Mouse (Mus musculus) midbrain, postnatal 0 days (tissue): ENCODE results near the gene Sh3rf1. TPM values are rescaled to one million over a fixed set of nuclear protein-coding genes. Genes with fewer than 3 reads are reported as not detected.

Experiments used
- ATAC-seq: fragments of 200-750 bp; cut with Nextera tagmentation; 2 replicates; pipeline ENCODE4 v1.8.0; 2017; ENCODE audit warnings: moderate number of reproducible peaks, mild to moderate bottlenecking, moderate TSS enrichment, moderate library complexity; ENCODE audit not compliant: low FRiP score
- DNase-seq: peaks from one replicate; pipeline ENCODE4 v3.0.0-alpha.2; 2015; ENCODE audit warnings: low spot score
- H3K27ac ChIP-seq: fragments of 300-500 bp; sonication (generic); 2 replicates; pipeline ENCODE4 v1.5.1; 2014; ENCODE audit warnings: low read depth, mild to moderate bottlenecking, low read length, mixed read lengths
- H3K27me3 ChIP-seq: fragments of 300-500 bp; sonication (generic); 2 replicates; pipeline ENCODE4 v1.6.1; 2014; ENCODE audit warnings: low read length, control low read depth, mixed read lengths; ENCODE audit not compliant: insufficient read depth
- H3K36me3 ChIP-seq: fragments of 300-500 bp; sonication (generic); 2 replicates; pipeline ENCODE4 v1.6.1; 2014; ENCODE audit warnings: low read length, control low read depth, mixed read lengths; ENCODE audit not compliant: insufficient read depth
- H3K4me1 ChIP-seq: fragments of 300-500 bp; sonication (generic); 2 replicates; pipeline ENCODE4 v1.6.1; 2014; ENCODE audit warnings: mild to moderate bottlenecking, control low read depth, antibody characterized with exemption, low read length, mixed read lengths; ENCODE audit not compliant: insufficient read depth
- H3K4me2 ChIP-seq: fragments of 300-500 bp; sonication (generic); 2 replicates; pipeline ENCODE4 v1.6.1; 2014; ENCODE audit warnings: low read depth, mild to moderate bottlenecking, low read length, mixed read lengths; ENCODE audit not compliant: poor library complexity, severe bottlenecking
- H3K4me3 ChIP-seq: fragments of 300-500 bp; sonication (generic); 2 replicates; pipeline ENCODE4 v1.5.1; 2014; ENCODE audit warnings: low read depth, mild to moderate bottlenecking, low read length, moderate library complexity
- H3K9ac ChIP-seq: fragments of 300-500 bp; sonication (generic); replicated peaks from 2 replicates; pipeline ENCODE4 v1.6.1; 2014; ENCODE audit warnings: mild to moderate bottlenecking, low read length, moderate library complexity, mixed read lengths; ENCODE audit not compliant: poor library complexity, severe bottlenecking
- H3K9me3 ChIP-seq: fragments of 300-500 bp; sonication (generic); 2 replicates; pipeline ENCODE4 v1.6.1; 2016; ENCODE audit warnings: low read length, control low read depth
- CTCF ChIP-seq: IDR thresholded peaks from 2 replicates; pipeline ENCODE4 v1.5.1; 2016; ENCODE audit warnings: antibody characterized with exemption, mild to moderate bottlenecking
- WGBS: fragments of 180-500 bp; shearing (Covaris S2); extraction: QIAGEN DNeasy Blood & Tissue Kit; methylation state at CpG from one replicate; pipeline ENCODE4 v1.1.7; 2014; 5-methylcytosine and 5-hydroxymethylcytosine counted together
- polyA plus RNA-seq: library from polyadenylated mRNA; unstranded; fragments of >200 nt; fragmentation: Nextera tagmentation; extraction: Ambion mirVana; gene quantifications from 2 replicates; pipeline ENCODE4 v1.2.1, GENCODE M21; 2015
- total RNA-seq: library from RNA; depleted of rRNA; stranded (reverse); fragments of >200 nt; gene quantifications from 2 replicates; pipeline ENCODE4 v1.2.3, GENCODE M21; 2014

Sh3rf1 gene
- total and polyA plus RNA-seq, 2 experiments from 2014 or later, result 23.9 to 37.5 TPM

GRCm38 (mm10) chr8:61346941-61347340 is 123.3 kb downstream of the Sh3rf1 start:
- DNase-seq, result no peak
- H3K9ac ChIP-seq, result no peak overlapping the region
- no peaks in the 10 kb centered on the region for H3K9me3 ChIP-seq
- H3K36me3 ChIP-seq, result 0 out of 2 replicates have a peak, but pooled peaks cover 3% of the 10 kb centered on the region
- WGBS, result 97% methylated on average over 6 of the region's 6 CpGs
- ATAC-seq, result no peak
- H3K4me1 ChIP-seq, result no peaks in the 10 kb centered on the region
- H3K27me3 ChIP-seq, result no peaks in the 10 kb centered on the region
- H3K4me2 ChIP-seq, result no peak overlapping the region
- TF ChIP-seq CTCF, result no peak
- H3K4me3 ChIP-seq, result no peak overlapping the region
- H3K27ac ChIP-seq, result no peak overlapping the region

- no peak for TF ChIP-seq CTCF
These were observed 123.9 kb downstream of the Sh3rf1 start for GRCm38 (mm10) chr8:61347526-61347925.

DNA sequence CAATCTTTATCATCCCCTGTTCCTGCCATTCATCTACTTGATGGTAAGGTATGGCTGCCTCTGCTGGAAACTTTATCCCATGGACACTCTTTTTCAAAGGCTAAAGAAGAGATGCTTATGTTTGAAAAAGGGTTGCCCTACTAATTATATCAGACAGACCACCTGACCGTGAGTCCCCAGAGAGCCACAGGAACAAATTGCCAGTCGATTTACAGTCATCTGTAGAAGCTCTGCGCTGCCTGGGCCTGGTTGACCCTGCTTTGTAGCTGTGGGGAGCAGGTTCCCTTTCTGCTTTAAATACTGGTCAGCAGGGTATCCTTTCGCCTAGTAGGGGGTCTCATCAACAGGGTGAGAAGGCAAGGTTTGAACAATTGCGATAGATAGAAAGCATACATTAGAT is 124.4 kb downstream of the Sh3rf1 start:
- no peak overlapping the region for H3K4me2 ChIP-seq
- no peak overlapping the region for H3K27ac ChIP-seq
- no peak for TF ChIP-seq CTCF
- H3K4me3 ChIP-seq, result no peak overlapping the region
- WGBS, result 71% methylated on average over 5 of the region's 5 CpGs
- DNase-seq, result no peak
- 0 out of 2 replicates have a peak, but pooled peaks cover 3% of the 10 kb centered on the region for H3K36me3 ChIP-seq
- H3K9ac ChIP-seq, result no peak overlapping the region
- ATAC-seq, result no peak
- no peaks in the 10 kb centered on the region for H3K9me3 ChIP-seq
- H3K4me1 ChIP-seq, result no peaks in the 10 kb centered on the region
- H3K27me3 ChIP-seq, result no peaks in the 10 kb centered on the region

More at GRCm38 (mm10) chr8:61347526-61347925, 123.9 kb downstream of the Sh3rf1 start:
- no peak overlapping the region for H3K27ac ChIP-seq
- no peak for ATAC-seq
- no peaks in the 10 kb centered on the region for H3K4me1 ChIP-seq
- H3K9ac ChIP-seq, result no peak overlapping the region
- H3K4me3 ChIP-seq, result no peak overlapping the region
- no peaks in the 10 kb centered on the region for H3K27me3 ChIP-seq
- 0 out of 2 replicates have a peak, but pooled peaks cover 3% of the 10 kb centered on the region for H3K36me3 ChIP-seq
- WGBS, result 95% methylated on average over 6 of the region's 6 CpGs
- no peak for DNase-seq
- no peak overlapping the region for H3K4me2 ChIP-seq
- H3K9me3 ChIP-seq, result no peaks in the 10 kb centered on the region

- Histone ChIP-seq H3K4me3 (no peak overlapping the region), H3K4me1 (no peaks in the 10 kb centered on the region), H3K9me3 (no peaks in the 10 kb centered on the region), H3K4me2 (no peak overlapping the region), H3K27ac (no peak overlapping the region), H3K27me3 (no peaks in the 10 kb centered on the region), H3K36me3 (0 out of 2 replicates have a peak, but pooled peaks cover 3% of the 10 kb centered on the region), H3K9ac (no peak overlapping the region)
- TF ChIP-seq CTCF, result no peak
- no peak for ATAC-seq
- DNase-seq, result no peak
- 59% methylated on average over 8 of the region's 8 CpGs for WGBS
These were observed 124.8 kb downstream of the Sh3rf1 start for GRCm38 (mm10) chr8:61348518-61348917.

DNA sequence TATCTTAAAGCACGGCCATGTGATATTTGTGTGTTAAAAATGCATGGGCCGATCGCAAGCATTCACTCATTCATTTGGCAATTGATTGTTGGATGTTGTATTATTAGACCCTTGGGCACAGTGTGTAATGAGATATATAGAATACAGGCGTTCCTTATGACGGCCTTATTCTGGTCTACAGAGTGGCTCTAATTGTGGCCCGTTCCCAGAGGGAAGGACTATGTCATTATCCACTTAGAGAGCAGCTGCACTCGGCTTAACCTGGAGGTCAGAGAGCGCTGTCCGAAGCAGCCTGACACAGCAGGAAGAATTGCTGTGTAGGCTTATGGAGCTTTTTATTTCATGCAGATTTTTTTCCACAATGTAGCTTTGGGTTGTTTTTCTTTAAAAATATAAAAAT is 126.8 kb downstream of the Sh3rf1 start:
- Histone ChIP-seq H3K27me3 (no peaks in the 10 kb centered on the region), H3K4me3 (no peak overlapping the region), H3K9ac (no peak overlapping the region), H3K4me1 (no peaks in the 10 kb centered on the region), H3K36me3 (0 out of 2 replicates have a peak, but pooled peaks cover 3% of the 10 kb centered on the region), H3K9me3 (no peaks in the 10 kb centered on the region), H3K4me2 (no peak overlapping the region), H3K27ac (no peak overlapping the region)
- DNase-seq (no peak), ATAC-seq (no peak)
- TF ChIP-seq CTCF, result no peak
- 52% methylated on average over 9 of the region's 9 CpGs for WGBS

GRCm38 (mm10) chr8:61351638-61352037 is 128.0 kb downstream of the Sh3rf1 start:
- 83% methylated on average over 5 of the region's 5 CpGs for WGBS
- Histone ChIP-seq H3K9ac (no peak overlapping the region), H3K9me3 (no peaks in the 10 kb centered on the region), H3K4me2 (no peak overlapping the region), H3K27ac (no peak overlapping the region), H3K4me1 (no peaks in the 10 kb centered on the region), H3K36me3 (0 out of 2 replicates have a peak, but pooled peaks cover 3% of the 10 kb centered on the region), H3K27me3 (no peaks in the 10 kb centered on the region), H3K4me3 (no peak overlapping the region)
- TF ChIP-seq CTCF, result no peak
- DNase-seq (no peak), ATAC-seq (no peak)
